Mouse (Mus musculus) intestine, postnatal 0 days (tissue): ENCODE measurements at regions not wholly inside any gene's neighbourhood (a gene's known extent, or its start where the extent isn't known, plus 50 kb on each side); places are given as distances from the start of the nearest gene placed in this dataset.

Experiments used
- ATAC-seq: fragments of 200-750 bp; cut with Nextera tagmentation; 2 replicates; pipeline ENCODE4 v1.8.0; 2017; ENCODE audit warnings: mild to moderate bottlenecking, moderate TSS enrichment, moderate library complexity
- H3K27ac ChIP-seq: fragments of 300-500 bp; sonication (generic); 2 replicates; pipeline ENCODE4 v1.5.1; 2014; ENCODE audit warnings: mild to moderate bottlenecking, low read depth, low read length, moderate library complexity
- H3K27me3 ChIP-seq: fragments of 300-500 bp; sonication (generic); replicated peaks from 2 replicates; pipeline ENCODE4 v1.6.1; 2014; ENCODE audit warnings: low read length, mixed read lengths; ENCODE audit not compliant: control insufficient read depth, insufficient read depth
- H3K36me3 ChIP-seq: fragments of 300-500 bp; sonication (generic); 2 replicates; pipeline ENCODE4 v1.6.1; 2014; ENCODE audit warnings: mild to moderate bottlenecking, moderate library complexity; ENCODE audit not compliant: control insufficient read depth, insufficient read depth
- H3K4me1 ChIP-seq: fragments of 300-500 bp; sonication (generic); replicated peaks from 2 replicates; pipeline ENCODE4 v1.6.1; 2014; ENCODE audit warnings: antibody characterized with exemption, low read length, mixed read lengths; ENCODE audit not compliant: control insufficient read depth, insufficient read depth
- H3K4me2 ChIP-seq: fragments of 300-500 bp; sonication (generic); replicated peaks from 2 replicates; pipeline ENCODE4 v1.6.1; 2014; ENCODE audit warnings: low read depth, mild to moderate bottlenecking, moderate library complexity
- H3K4me3 ChIP-seq: fragments of 300-500 bp; sonication (generic); 2 replicates; pipeline ENCODE4 v1.5.1; 2014; ENCODE audit warnings: low read depth, low read length
- H3K9ac ChIP-seq: fragments of 300-500 bp; sonication (generic); 2 replicates; pipeline ENCODE4 v1.6.1; 2014; ENCODE audit warnings: mild to moderate bottlenecking, low read depth, low read length
- H3K9me3 ChIP-seq: fragments of 300-500 bp; sonication (generic); 2 replicates; pipeline ENCODE4 v1.6.1; 2016; ENCODE audit warnings: mixed run types; ENCODE audit not compliant: control insufficient read depth
- CTCF ChIP-seq: sonication (generic); IDR thresholded peaks from 2 replicates; pipeline ENCODE4 v1.5.1; 2016; ENCODE audit warnings: low read depth, mild to moderate bottlenecking, control low read depth, antibody characterized with exemption, moderate library complexity
- WGBS: fragments of 180-500 bp; shearing (Covaris S2); extraction: QIAGEN DNeasy Blood & Tissue Kit; methylation state at CpG from one replicate; pipeline ENCODE4 v1.1.7; 2014; 5-methylcytosine and 5-hydroxymethylcytosine counted together

- WGBS: 82% methylated on average over 4 of the region's 4 CpGs
- no peak overlapping the region for H3K4me3 ChIP-seq
- no peak overlapping the region for H3K4me2 ChIP-seq
- no peak overlapping the region for H3K27ac ChIP-seq
- no peak for ATAC-seq
- H3K4me1 ChIP-seq: no peaks in the 10 kb centered on the region
- no peaks in the 10 kb centered on the region for H3K36me3 ChIP-seq
- no peaks in the 10 kb centered on the region for H3K27me3 ChIP-seq
- H3K9ac ChIP-seq: no peak overlapping the region
- TF ChIP-seq CTCF: no peak
- no peaks in the 10 kb centered on the region for H3K9me3 ChIP-seq
Observed at GRCm38 (mm10) chr7:40575971-40576370, 322.2 kb upstream of the Vstm2b start.

- ATAC-seq: no peak
- no peak overlapping the region for H3K27ac ChIP-seq
- H3K9me3 ChIP-seq: no peaks in the 10 kb centered on the region
- H3K9ac ChIP-seq: no peak overlapping the region
- no peaks in the 10 kb centered on the region for H3K36me3 ChIP-seq
- TF ChIP-seq CTCF: no peak
- H3K27me3 ChIP-seq: no peaks in the 10 kb centered on the region
- no peaks in the 10 kb centered on the region for H3K4me1 ChIP-seq
- H3K4me2 ChIP-seq: no peak overlapping the region
- WGBS: 67% methylated on average over 4 of the region's 4 CpGs
- H3K4me3 ChIP-seq: no peak overlapping the region
Observed at GRCm38 (mm10) chr7:40577365-40577764, 320.8 kb upstream of the Vstm2b start.

GRCm38 (mm10) chr7:40620761-40621160 is 277.4 kb upstream of the Vstm2b start:
- ATAC-seq: no peak
- Histone ChIP-seq H3K36me3 (no peaks in the 10 kb centered on the region), H3K9me3 (no peaks in the 10 kb centered on the region), H3K27me3 (no peaks in the 10 kb centered on the region), H3K4me3 (no peak overlapping the region), H3K4me2 (no peak overlapping the region), H3K27ac (no peak overlapping the region), H3K4me1 (no peaks in the 10 kb centered on the region), H3K9ac (no peak overlapping the region)
- TF ChIP-seq CTCF: no peak
- WGBS: 51% methylated on average over 3 of the region's 3 CpGs

GRCm38 (mm10) chr7:40622811-40623210 is 275.3 kb upstream of the Vstm2b start:
- H3K9me3 ChIP-seq: no peaks in the 10 kb centered on the region
- H3K27me3 ChIP-seq: no peaks in the 10 kb centered on the region
- no peak overlapping the region for H3K9ac ChIP-seq
- TF ChIP-seq CTCF: no peak
- H3K27ac ChIP-seq: no peak overlapping the region
- H3K36me3 ChIP-seq: no peaks in the 10 kb centered on the region
- ATAC-seq: no peak
- no peak overlapping the region for H3K4me2 ChIP-seq
- H3K4me1 ChIP-seq: no peaks in the 10 kb centered on the region
- WGBS: 50% methylated on average over 3 of the region's 3 CpGs
- H3K4me3 ChIP-seq: no peak overlapping the region

- H3K4me1 ChIP-seq: no peaks in the 10 kb centered on the region
- H3K27me3 ChIP-seq: no peaks in the 10 kb centered on the region
- no peak overlapping the region for H3K4me2 ChIP-seq
- WGBS: 91% methylated on average over 2 of the region's 2 CpGs
- TF ChIP-seq CTCF: no peak
- no peak overlapping the region for H3K27ac ChIP-seq
- no peaks in the 10 kb centered on the region for H3K9me3 ChIP-seq
- H3K4me3 ChIP-seq: no peak overlapping the region
- no peaks in the 10 kb centered on the region for H3K36me3 ChIP-seq
- no peak for ATAC-seq
- H3K9ac ChIP-seq: no peak overlapping the region
Observed at GRCm38 (mm10) chr7:40623286-40623685, 274.8 kb upstream of the Vstm2b start.

GRCm38 (mm10) chr7:40636369-40636768 is 261.8 kb upstream of the Vstm2b start:
- ATAC-seq: no peak
- Histone ChIP-seq H3K9me3 (no peaks in the 10 kb centered on the region), H3K27ac (no peak overlapping the region), H3K4me2 (no peak overlapping the region), H3K9ac (no peak overlapping the region), H3K27me3 (no peaks in the 10 kb centered on the region), H3K4me1 (no peaks in the 10 kb centered on the region), H3K36me3 (no peaks in the 10 kb centered on the region), H3K4me3 (no peak overlapping the region)
- WGBS: 63% methylated on average over 3 of the region's 3 CpGs
- no peak for TF ChIP-seq CTCF

- 81% methylated on average over 7 of the region's 7 CpGs for WGBS
- no peaks in the 10 kb centered on the region for H3K27me3 ChIP-seq
- no peak overlapping the region for H3K27ac ChIP-seq
- H3K4me3 ChIP-seq: no peak overlapping the region
- no peak for TF ChIP-seq CTCF
- H3K9ac ChIP-seq: no peak overlapping the region
- H3K36me3 ChIP-seq: no peaks in the 10 kb centered on the region
- H3K9me3 ChIP-seq: no peaks in the 10 kb centered on the region
- H3K4me1 ChIP-seq: no peaks in the 10 kb centered on the region
- ATAC-seq: no peak
- H3K4me2 ChIP-seq: no peak overlapping the region
Observed at GRCm38 (mm10) chr7:40654982-40655381, 243.1 kb upstream of the Vstm2b start.
